Mouse (Mus musculus) stomach, postnatal 0 days (tissue): Measurements from ENCODE around the gene Znrd1. TPM values are rescaled to one million over a fixed set of nuclear protein-coding genes. Genes with fewer than 3 reads are reported as not detected.
A peak's percentile ranks its signal among the peaks of the same experiment; 100 is the strongest.

Experiments
- ATAC-seq: fragments of 200-750 bp; cut with Nextera tagmentation; 2 replicates; pipeline ENCODE4 v1.8.0; 2017; ENCODE audit not compliant: low FRiP score, low TSS enrichment
- DNase-seq: peaks from one replicate; pipeline ENCODE4 v3.0.0-alpha.2; 2016; ENCODE audit warnings: low spot score
- H3K27ac ChIP-seq: fragments of 300-500 bp; sonication (generic); replicated peaks from 2 replicates; pipeline ENCODE4 v1.5.1; 2014; ENCODE audit warnings: mild to moderate bottlenecking, control low read depth
- H3K27me3 ChIP-seq: fragments of 300-500 bp; sonication (generic); 2 replicates; pipeline ENCODE4 v1.6.1; 2014; ENCODE audit warnings: low read length; ENCODE audit not compliant: control insufficient read depth, insufficient read depth
- H3K36me3 ChIP-seq: fragments of 300-500 bp; sonication (generic); 2 replicates; pipeline ENCODE4 v1.6.1; 2014; ENCODE audit warnings: low read length, mixed read lengths; ENCODE audit not compliant: control insufficient read depth, insufficient read depth
- H3K4me1 ChIP-seq: fragments of 300-500 bp; sonication (generic); replicated peaks from 2 replicates; pipeline ENCODE4 v1.6.1; 2014; ENCODE audit warnings: antibody characterized with exemption; ENCODE audit not compliant: control insufficient read depth, insufficient read depth
- H3K4me2 ChIP-seq: fragments of 300-500 bp; sonication (generic); replicated peaks from 2 replicates; pipeline ENCODE4 v1.6.1; 2014; ENCODE audit warnings: low read depth, mild to moderate bottlenecking, control low read depth, moderate library complexity
- H3K4me3 ChIP-seq: fragments of 300-500 bp; sonication (generic); 2 replicates; pipeline ENCODE4 v1.5.1; 2014; ENCODE audit warnings: low read depth, low read length, control low read depth
- H3K9ac ChIP-seq: fragments of 300-500 bp; sonication (generic); 2 replicates; pipeline ENCODE4 v1.6.1; 2014; ENCODE audit warnings: mild to moderate bottlenecking, low read length, control low read depth, mixed read lengths
- H3K9me3 ChIP-seq: fragments of 300-500 bp; sonication (generic); 2 replicates; pipeline ENCODE4 v1.6.1; 2016; ENCODE audit warnings: low read length; ENCODE audit not compliant: control insufficient read depth
- CTCF ChIP-seq: IDR thresholded peaks from 2 replicates; pipeline ENCODE4 v1.5.1; 2016; ENCODE audit warnings: antibody characterized with exemption, low read depth, mild to moderate bottlenecking, moderate library complexity
- EP300 ChIP-seq: optimal IDR thresholded peaks from 2 replicates; pipeline ENCODE3; 2016; ENCODE audit warnings: antibody characterized with exemption
- WGBS: fragments of 180-500 bp; shearing (Covaris S2); extraction: QIAGEN DNeasy Blood & Tissue Kit; methylation state at CpG from one replicate; pipeline ENCODE4 v1.1.7; 2014; 5-methylcytosine and 5-hydroxymethylcytosine counted together
- polyA plus RNA-seq: library from polyadenylated mRNA; unstranded; fragments of >200 nt; fragmentation: Nextera tagmentation; extraction: Ambion mirVana; gene quantifications from 2 replicates; pipeline ENCODE4 v1.2.1, GENCODE M21; 2015

Znrd1 gene
- polyA plus RNA-seq, 1 experiment from 2014 or later = 58.6 TPM

DNA sequence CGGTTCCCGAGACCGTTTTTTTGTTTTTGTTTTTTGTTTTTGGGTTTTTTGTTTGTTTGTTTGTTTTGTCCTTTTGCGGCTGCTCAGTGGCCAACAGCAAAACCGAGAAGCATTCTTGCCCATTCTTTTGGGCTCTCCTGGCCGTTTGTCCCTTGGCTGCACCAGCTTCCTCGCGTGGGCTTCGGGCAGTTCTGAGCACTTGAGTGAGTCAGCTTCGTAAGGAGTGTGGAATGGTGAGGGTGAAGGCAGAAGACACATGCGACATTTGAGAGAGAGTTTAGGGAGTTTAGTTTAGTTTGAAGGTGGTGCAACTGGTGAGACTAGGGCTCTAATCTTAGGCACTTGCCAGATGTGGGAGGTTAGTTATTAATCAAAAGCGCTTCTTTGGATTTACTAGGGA lies 525 bp upstream of the Znrd1 start:
- Histone ChIP-seq H3K9me3 (no peaks in the 10 kb centered on the region), H3K4me3 (peak overlapping the region; percentile 70), H3K27me3 (no peaks in the 10 kb centered on the region), H3K36me3 (no peaks in the 10 kb centered on the region), H3K27ac (peak overlapping the region; percentile 78), H3K4me2 (peak overlapping the region; percentile 81), H3K4me1 (no peaks in the 10 kb centered on the region; the same call in none of the 2 replicates), H3K9ac (peak overlapping the region; percentile 76)
- TF ChIP-seq CTCF = no peak
- no peak for TF ChIP-seq EP300
- 6% methylated on average over 12 of the region's 12 CpGs for WGBS
- ATAC-seq (no peak), DNase-seq (peak; percentile 29)

DNA sequence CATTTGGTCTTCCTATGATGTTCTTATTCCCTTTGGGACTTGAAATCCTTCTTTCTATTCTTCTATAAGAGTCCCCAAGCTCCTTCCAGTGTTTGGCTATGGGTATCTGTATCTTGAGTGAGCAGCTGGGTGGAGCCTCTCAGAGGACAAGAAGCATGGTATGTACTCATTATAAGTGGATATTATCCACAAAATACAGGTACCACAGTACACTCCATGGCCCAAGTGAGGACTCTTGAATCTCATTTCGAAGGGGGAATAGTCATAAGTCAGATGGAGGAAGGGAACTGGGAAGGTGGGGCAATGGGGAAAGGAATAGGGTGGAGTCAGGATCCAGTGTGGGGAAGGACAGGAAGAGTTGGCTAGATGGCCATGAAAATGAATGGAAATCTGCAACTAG lies 5.3 kb downstream of the Znrd1 start:
- no peak overlapping the region for H3K27ac ChIP-seq
- WGBS = 86% methylated on average over 1 of the region's 1 CpGs

DNA sequence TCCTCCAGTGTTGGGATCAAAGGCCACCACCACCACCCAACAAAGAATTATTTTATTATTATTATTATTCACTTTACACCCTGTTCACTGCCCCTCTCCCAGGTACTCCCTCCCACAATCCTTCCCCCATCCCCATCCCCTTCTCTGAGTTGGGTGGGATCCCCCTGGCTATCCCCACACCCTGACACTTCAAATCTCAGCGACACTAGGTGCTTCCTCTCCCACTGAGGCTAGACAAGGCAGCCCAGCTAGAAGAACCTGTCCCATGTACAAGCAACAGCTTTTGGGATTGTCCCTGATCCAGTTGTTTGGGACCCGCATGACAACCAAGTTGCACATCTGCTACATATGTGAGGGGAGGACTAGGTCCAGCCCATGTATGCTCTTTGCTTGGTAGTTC lies 5.7 kb downstream of the Znrd1 start:
- Histone ChIP-seq H3K27me3 (no peaks in the 10 kb centered on the region), H3K9ac (no peak overlapping the region), H3K4me1 (no peaks in the 10 kb centered on the region; the same call in 1 of the 2 replicates), H3K36me3 (no peaks in the 10 kb centered on the region), H3K9me3 (no peaks in the 10 kb centered on the region), H3K27ac (no peak overlapping the region), H3K4me3 (no peak overlapping the region), H3K4me2 (no peak overlapping the region)
- ATAC-seq (no peak), DNase-seq (no peak)
- 84% methylated on average over 2 of the region's 2 CpGs for WGBS
- TF ChIP-seq EP300 (no peak), CTCF (no peak)

More for the DNA sequence above, 5.3 kb downstream of the Znrd1 start:
- H3K36me3 ChIP-seq = no peaks in the 10 kb centered on the region
- no peak overlapping the region for H3K4me3 ChIP-seq
- no peaks in the 10 kb centered on the region for H3K27me3 ChIP-seq
- H3K9me3 ChIP-seq = no peaks in the 10 kb centered on the region
- DNase-seq = no peak
- no peak for ATAC-seq
- no peak for TF ChIP-seq CTCF
- TF ChIP-seq EP300 = no peak
- H3K9ac ChIP-seq = no peak overlapping the region
- no peak overlapping the region for H3K4me2 ChIP-seq
- H3K4me1 ChIP-seq = no peaks in the 10 kb centered on the region; the same call in 1 of the 2 replicates

DNA sequence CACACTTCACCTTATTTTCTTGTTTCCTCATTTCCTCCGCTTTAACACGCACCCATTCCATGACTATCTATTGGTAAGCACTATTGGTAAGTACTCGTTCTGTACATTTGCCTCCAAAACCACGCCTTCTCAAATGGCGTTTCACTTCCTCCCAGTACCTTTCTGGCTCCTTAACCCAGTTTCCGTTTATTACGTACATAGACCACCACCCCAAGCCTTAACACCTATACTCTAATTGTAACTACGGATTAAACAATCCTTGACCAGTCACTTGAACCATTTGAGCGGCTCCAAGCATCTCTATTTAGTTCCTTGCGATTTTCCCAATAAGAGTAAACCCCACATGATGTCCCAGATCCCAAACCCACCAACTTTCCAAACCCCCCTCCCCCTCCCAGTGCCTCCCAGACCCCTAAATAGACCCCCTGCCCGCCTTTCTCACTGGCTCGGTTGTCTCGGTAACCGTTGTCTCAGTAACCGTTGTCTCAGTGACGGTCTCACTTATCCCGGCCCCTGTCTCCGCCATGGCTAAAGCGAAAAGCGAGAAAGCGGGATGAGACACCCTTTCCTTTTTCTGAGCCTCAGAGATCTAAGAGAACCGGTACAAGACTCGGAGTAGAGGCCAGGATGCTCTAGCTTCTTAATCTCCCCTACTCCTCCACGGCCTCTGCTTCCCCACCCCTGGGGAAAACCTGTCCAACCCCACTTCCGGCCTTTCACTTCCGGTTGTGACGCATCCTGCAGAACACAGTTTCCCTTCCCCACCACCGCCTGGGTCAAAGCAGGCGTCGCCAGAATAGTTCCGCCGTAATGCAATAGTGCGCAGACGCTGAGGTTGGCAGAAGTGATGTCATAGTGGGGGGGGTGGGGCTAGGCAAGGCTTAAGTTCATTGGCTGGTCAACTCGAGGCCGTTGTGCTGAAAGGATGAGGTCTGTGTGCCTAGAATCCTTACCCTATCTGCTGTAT lies 7.1 kb downstream of the Znrd1 start, which contains the start of gene Ppp1r11:
Gene Ppp1r11, minus strand, starts transcription at position 761 of the 967 bp plus-strand sequence.
- Histone ChIP-seq H3K27me3 (no peaks in the 10 kb centered on the region; the same call in 1 of the 2 replicates), H3K4me1 (no peaks in the 10 kb centered on the region), H3K4me2 (peak within 1 kb of the TSS; percentile 70), H3K27ac (peak within 1 kb of the TSS; percentile 42; the same call in 1 of the 2 replicates), H3K4me3 (peak within 1 kb of the TSS; percentile 72), H3K9ac (peak within 1 kb of the TSS; percentile 68), H3K36me3 (no peaks in the 10 kb centered on the region), H3K9me3 (no peaks in the 10 kb centered on the region)
- DNase-seq = peak; percentile 97
- WGBS = 2% methylated on average over 36 of the region's 36 CpGs
- peak; percentile 99 for ATAC-seq
- TF ChIP-seq EP300 (no peak), CTCF (no peak)

DNA sequence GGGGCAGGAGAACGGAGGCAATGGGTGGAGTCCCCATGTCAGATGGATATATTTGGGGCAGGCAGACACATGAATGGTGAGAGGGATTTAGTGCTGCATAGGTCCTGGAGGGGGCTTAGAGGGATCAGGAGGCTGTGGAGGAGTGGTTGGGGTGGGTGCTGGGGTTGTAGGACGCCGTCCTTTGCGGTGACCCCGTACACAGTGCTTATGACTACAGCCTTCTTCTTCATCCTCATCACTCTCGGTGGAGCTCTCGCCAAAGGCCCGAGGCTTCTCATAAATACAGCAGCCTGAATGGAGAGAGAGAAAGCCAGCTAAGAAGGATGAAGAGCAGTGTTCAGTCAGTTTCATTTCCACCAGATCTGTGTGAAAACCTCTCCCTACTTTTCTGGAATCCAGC lies 9.1 kb downstream of the Znrd1 start:
- no peak overlapping the region for H3K4me3 ChIP-seq
- ATAC-seq = no peak
- no peaks in the 10 kb centered on the region for H3K9me3 ChIP-seq
- no peak overlapping the region for H3K27ac ChIP-seq
- H3K9ac ChIP-seq = no peak overlapping the region
- H3K4me1 ChIP-seq = no peaks in the 10 kb centered on the region
- H3K27me3 ChIP-seq = no peaks in the 10 kb centered on the region; the same call in 1 of the 2 replicates
- TF ChIP-seq CTCF (no peak), EP300 (no peak)
- DNase-seq = no peak
- WGBS = 89% methylated on average over 8 of the region's 8 CpGs
- no peak overlapping the region for H3K4me2 ChIP-seq
- H3K36me3 ChIP-seq = no peaks in the 10 kb centered on the region

DNA sequence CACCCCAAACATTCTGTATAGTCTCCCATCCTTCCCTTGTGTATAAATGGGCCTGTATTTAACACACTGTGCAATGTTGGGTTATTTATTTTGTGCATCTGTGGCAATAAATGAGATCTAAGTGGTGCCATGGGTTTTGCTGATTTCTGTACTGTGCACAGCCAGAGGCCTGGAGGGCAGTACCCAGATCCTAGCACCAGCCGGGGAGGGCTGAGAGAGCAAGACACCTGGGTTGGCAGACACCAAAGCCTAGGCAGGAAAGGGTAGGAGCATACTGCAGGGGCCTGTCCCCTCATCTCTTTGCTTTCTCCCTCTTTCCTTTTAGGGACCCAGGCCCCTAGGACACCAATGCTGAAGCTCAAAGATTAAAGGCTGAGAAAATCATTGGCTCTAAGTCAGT lies 10.1 kb downstream of the Znrd1 start:
- WGBS = 100% methylated on average over 1 of the region's 1 CpGs
- ATAC-seq = no peak
- no peak for TF ChIP-seq CTCF
- TF ChIP-seq EP300 = no peak
- DNase-seq = no peak
- H3K27ac ChIP-seq = no peak overlapping the region
- H3K4me2 ChIP-seq = no peak overlapping the region
- H3K9ac ChIP-seq = no peak overlapping the region
- no peaks in the 10 kb centered on the region; the same call in 1 of the 2 replicates for H3K27me3 ChIP-seq
- no peaks in the 10 kb centered on the region for H3K36me3 ChIP-seq
- no peaks in the 10 kb centered on the region for H3K9me3 ChIP-seq
- H3K4me3 ChIP-seq = no peak overlapping the region
- H3K4me1 ChIP-seq = no peaks in the 10 kb centered on the region
